Mouse (Mus musculus) heart, adult 18-20 months (tissue): Measurements from ENCODE around the gene Vmn1r138. TPM values are rescaled to one million over a fixed set of nuclear protein-coding genes. Genes with fewer than 3 reads are reported as not detected.
"Not testable (repeated sequence)": the region's sequence is repeated elsewhere in the genome, so short reads cannot be mapped to it uniquely, and the experiment has no call there.

Experiments
- DNase-seq, 2 experiments: peaks; one replicate each; pipeline ENCODE4 v3.0.0; 2021 to 2022; ENCODE audit warnings: mixed read lengths in 1 of 2
- long read RNA-seq, 2 experiments: library from polyadenylated mRNA; stranded (forward); transcript quantifications; one replicate each; pipeline ENCODE4 v2.0.0; 2021
- total RNA-seq, 2 experiments: library from RNA; stranded (reverse); gene quantifications; 2 replicates each; pipeline ENCODE4 v1.2.3; 2021

Vmn1r138 gene
- not detected for total RNA-seq
- long read RNA-seq, experiment 1, result 0 reads
- long read RNA-seq, experiment 2, result 0 reads

- not testable (repeated sequence) for DNase-seq
Measured at GRCm38 (mm10) chr7:22028797-22029196, at the start of gene Vmn1r138. TSS of gene Vmn1r138 (minus strand) at chr7:22028897.

DNA sequence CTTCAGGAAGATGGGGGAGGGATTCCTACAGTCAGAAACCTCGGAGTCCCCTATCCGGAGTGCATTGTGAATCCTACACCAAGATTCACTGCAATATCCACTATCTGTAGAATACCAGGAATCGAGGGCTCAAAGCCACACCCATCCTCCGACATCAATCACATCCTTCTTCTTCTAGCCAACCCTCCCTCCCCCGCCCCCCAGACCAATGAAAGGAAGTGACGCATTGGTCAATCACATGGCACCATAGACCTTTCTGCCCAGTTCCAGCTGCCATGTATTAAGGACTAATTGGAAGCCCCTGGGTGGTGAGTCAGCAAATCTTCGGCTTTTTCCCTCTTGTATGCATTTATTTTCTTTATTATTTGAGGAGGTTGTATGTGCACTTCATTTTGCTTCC lies 40.1 kb upstream of the Vmn1r138 start, which contains the start of gene Vmn1r139:
TSS of gene Vmn1r139 (plus strand) at position 301 of the 400 bp plus-strand sequence.
- DNase-seq, result not testable (repeated sequence)

- DNase-seq, result not testable (repeated sequence)
Measured at GRCm38 (mm10) chr7:22056205-22056604, 27.5 kb upstream of the Vmn1r138 start, which contains the start of gene Gm6176. TSS of gene Gm6176 (minus strand) at chr7:22056305.

DNA sequence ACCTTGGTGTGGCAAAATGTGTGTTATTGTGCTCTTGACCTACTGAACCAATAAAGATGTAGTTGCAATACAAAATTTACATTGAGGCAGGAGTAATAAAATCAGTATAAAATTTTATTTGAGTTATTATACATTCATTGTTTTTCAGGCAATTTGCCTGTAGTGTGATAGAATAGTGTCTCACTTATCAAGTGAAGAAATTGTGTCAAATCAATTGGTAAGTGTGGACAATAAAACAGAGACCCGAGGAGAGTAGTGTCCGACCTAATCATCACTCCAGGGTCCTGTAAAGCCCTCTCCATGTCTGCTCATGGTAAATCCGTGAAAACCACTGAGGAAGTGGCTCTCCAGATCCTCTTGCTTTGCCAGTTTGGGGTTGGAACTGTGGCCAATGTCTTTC lies 34.4 kb downstream of the Vmn1r138 start, which contains the start of gene Vmn1r137:
TSS of gene Vmn1r137 (plus strand) at position 301 of the 400 bp plus-strand sequence.
- not testable (repeated sequence) for DNase-seq

Other genes starting within 250 kb of the Vmn1r138 start
- gene Gm4177, start 232.2 kb downstream of the Vmn1r138 start, total RNA-seq, result not detected
- gene Vmn1r135, start 196.5 kb downstream of the Vmn1r138 start, total RNA-seq, result not detected
- gene Gm5725, start 184.6 kb downstream of the Vmn1r138 start, total RNA-seq, result not detected
- not detected for gene Gm5891, start 107.6 kb downstream of the Vmn1r138 start, total RNA-seq
- not detected for gene Vmn1r137, start 34.3 kb downstream of the Vmn1r138 start, total RNA-seq
- not detected for gene Gm6176, start 27.4 kb upstream of the Vmn1r138 start, total RNA-seq
- not detected for gene Vmn1r139, start 40.2 kb upstream of the Vmn1r138 start, total RNA-seq
- gene Gm16451, start 89.3 kb upstream of the Vmn1r138 start, total RNA-seq, result not detected
- gene Gm10666, start 105.8 kb upstream of the Vmn1r138 start, total RNA-seq, result not detected
- not detected for gene Vmn1r142, start 135.1 kb upstream of the Vmn1r138 start, total RNA-seq
- not detected for gene Vmn1r143, start 160.5 kb upstream of the Vmn1r138 start, total RNA-seq
- not detected for gene Gm8653, start 172.4 kb upstream of the Vmn1r138 start, total RNA-seq
- gene Gm8453, start 200.6 kb upstream of the Vmn1r138 start, total RNA-seq, result not detected